Mouse (Mus musculus) midbrain, embryonic 11.5 days (tissue): ENCODE results near the gene Ppfia2. TPM values are rescaled to one million over a fixed set of nuclear protein-coding genes. Genes with fewer than 3 reads are reported as not detected.

Experiments used
- ATAC-seq: fragments of 200-750 bp; cut with Nextera tagmentation; 2 replicates; pipeline ENCODE4 v1.8.0; 2017; ENCODE audit warnings: moderate TSS enrichment, moderate library complexity; ENCODE audit not compliant: low FRiP score
- DNase-seq: peaks from one replicate; pipeline ENCODE4 v3.0.0; 2015; ENCODE audit warnings: low spot score; ENCODE audit errors: missing footprints
- H3K27ac ChIP-seq: fragments of 300-500 bp; sonication (generic); 2 replicates; pipeline ENCODE4 v1.5.1; 2014; ENCODE audit warnings: low read depth, low read length
- H3K27me3 ChIP-seq: fragments of 300-500 bp; sonication (generic); 2 replicates; pipeline ENCODE4 v1.6.1; 2014; ENCODE audit warnings: mild to moderate bottlenecking, low read length, moderate library complexity, mixed read lengths; ENCODE audit not compliant: control insufficient read depth, insufficient read depth
- H3K36me3 ChIP-seq: fragments of 300-500 bp; sonication (generic); 2 replicates; pipeline ENCODE4 v1.6.1; 2014; ENCODE audit warnings: mild to moderate bottlenecking, low read length, moderate library complexity, mixed read lengths; ENCODE audit not compliant: control insufficient read depth, insufficient read depth
- H3K4me1 ChIP-seq: fragments of 300-500 bp; sonication (generic); 2 replicates; pipeline ENCODE4 v1.6.1; 2014; ENCODE audit warnings: low read length; ENCODE audit not compliant: control insufficient read depth, insufficient read depth
- H3K4me2 ChIP-seq: fragments of 300-500 bp; sonication (generic); 2 replicates; pipeline ENCODE4 v1.6.1; 2014; ENCODE audit warnings: mild to moderate bottlenecking, moderate library complexity
- H3K4me3 ChIP-seq: fragments of 300-500 bp; sonication (generic); 2 replicates; pipeline ENCODE4 v1.5.1; 2014; ENCODE audit warnings: low read depth, low read length
- H3K9ac ChIP-seq: fragments of 300-500 bp; sonication (generic); 2 replicates; pipeline ENCODE4 v1.6.1; 2014; ENCODE audit warnings: low read length
- H3K9me3 ChIP-seq: fragments of 300-500 bp; sonication (generic); 2 replicates; pipeline ENCODE4 v1.6.1; 2016; ENCODE audit warnings: low read length; ENCODE audit not compliant: control insufficient read depth
- WGBS: fragments of 180-500 bp; shearing (Covaris S2); extraction: QIAGEN DNeasy Blood & Tissue Kit; methylation state at CpG from one replicate; pipeline ENCODE4 v1.1.7; 2014; 5-methylcytosine and 5-hydroxymethylcytosine counted together
- polyA plus RNA-seq: library from polyadenylated mRNA; unstranded; fragments of >200 nt; fragmentation: Nextera tagmentation; extraction: Ambion mirVana; gene quantifications from 2 replicates; pipeline ENCODE4 v1.2.1, GENCODE M21; 2014

Ppfia2 gene
- polyA plus RNA-seq, 1 experiment from 2014 or later: 7.6 TPM

- ATAC-seq: no peak
- no peak overlapping the region for H3K9ac ChIP-seq
- no peak overlapping the region for H3K4me2 ChIP-seq
- DNase-seq: no peak
- H3K27me3 ChIP-seq: no peaks in the 10 kb centered on the region
- no peaks in the 10 kb centered on the region for H3K36me3 ChIP-seq
- H3K4me1 ChIP-seq: no peaks in the 10 kb centered on the region
- H3K9me3 ChIP-seq: no peaks in the 10 kb centered on the region
- H3K4me3 ChIP-seq: no peak overlapping the region
- WGBS: 76% methylated on average over 3 of the region's 3 CpGs
- H3K27ac ChIP-seq: no peak overlapping the region
Measured at GRCm38 (mm10) chr10:106738190-106738589, 268.1 kb downstream of the Ppfia2 start.

DNA sequence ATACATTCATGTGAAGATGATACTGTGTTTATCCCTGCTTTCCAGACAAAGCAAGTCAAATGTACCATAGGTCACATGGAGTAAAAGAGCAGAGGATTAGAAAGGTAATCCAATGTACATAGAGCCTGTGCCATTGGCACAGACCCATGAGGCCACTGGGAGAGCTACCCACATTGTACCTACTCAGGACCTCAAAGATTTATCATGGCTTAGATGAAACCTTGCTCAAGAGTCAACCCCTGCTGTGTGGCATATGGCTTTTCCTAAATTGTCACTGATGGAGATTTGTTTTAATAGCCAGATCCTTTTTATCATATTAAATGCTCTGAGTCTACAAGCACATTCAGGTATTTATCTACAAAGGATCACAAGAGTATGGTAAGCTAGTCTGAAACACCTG is 274.8 kb downstream of the Ppfia2 start:
- no peak for DNase-seq
- no peaks in the 10 kb centered on the region for H3K4me1 ChIP-seq
- no peak for ATAC-seq

DNA sequence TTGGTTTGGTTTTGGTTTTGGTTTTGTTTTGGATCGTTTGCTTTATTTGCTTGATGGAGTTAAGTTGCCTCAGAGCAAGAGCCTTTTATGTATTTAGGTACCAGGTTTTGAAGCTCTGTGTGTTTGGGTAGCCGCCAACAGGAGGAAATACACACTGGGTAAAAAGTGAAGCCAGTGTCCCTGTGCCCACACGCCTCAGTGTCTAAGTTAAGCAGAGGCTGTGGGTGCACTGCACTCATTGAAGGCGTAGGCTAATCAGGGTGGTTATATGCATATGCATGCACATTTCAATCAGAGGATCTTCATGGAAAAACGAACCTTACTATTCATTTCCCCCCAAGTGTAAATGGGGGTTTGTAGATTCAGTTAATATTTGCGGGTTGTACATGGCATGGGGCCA is 290.9 kb downstream of the Ppfia2 start:
- Histone ChIP-seq H3K9me3 (no peaks in the 10 kb centered on the region), H3K27ac (no peak overlapping the region), H3K4me3 (no peak overlapping the region), H3K27me3 (no peaks in the 10 kb centered on the region), H3K36me3 (no peaks in the 10 kb centered on the region), H3K4me2 (no peak overlapping the region), H3K9ac (no peak overlapping the region), H3K4me1 (no peaks in the 10 kb centered on the region)
- no peak for DNase-seq
- no peak for ATAC-seq
- 86% methylated on average over 6 of the region's 6 CpGs for WGBS

More for the DNA sequence above, 274.8 kb downstream of the Ppfia2 start:
- H3K9ac ChIP-seq: no peak overlapping the region
- H3K4me3 ChIP-seq: no peak overlapping the region
- no peaks in the 10 kb centered on the region for H3K27me3 ChIP-seq
- H3K9me3 ChIP-seq: no peaks in the 10 kb centered on the region
- no peaks in the 10 kb centered on the region for H3K36me3 ChIP-seq
- H3K4me2 ChIP-seq: no peak overlapping the region
- no peak overlapping the region for H3K27ac ChIP-seq

DNA sequence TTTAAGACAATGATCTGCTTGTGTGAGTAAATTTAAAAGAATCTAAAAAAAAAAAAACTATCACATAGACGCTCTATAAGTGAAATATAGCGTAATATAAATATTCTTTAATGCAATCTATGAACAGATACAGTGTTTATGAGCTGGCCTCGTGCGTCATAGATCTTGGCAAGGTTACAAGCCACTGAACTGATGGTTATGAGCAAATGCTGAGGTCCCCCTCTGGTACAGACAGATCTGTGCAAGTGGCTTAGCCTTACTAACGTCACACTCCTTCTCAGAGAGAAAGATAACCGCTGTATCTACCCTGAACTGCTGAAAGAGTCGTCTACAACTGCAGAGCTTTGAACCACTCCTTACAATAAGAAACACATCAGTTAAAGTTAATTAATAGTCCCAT is 293.6 kb downstream of the Ppfia2 start:
- ATAC-seq: no peak
- no peaks in the 10 kb centered on the region for H3K36me3 ChIP-seq
- 83% methylated on average over 7 of the region's 7 CpGs for WGBS
- H3K9ac ChIP-seq: no peak overlapping the region
- H3K27me3 ChIP-seq: no peaks in the 10 kb centered on the region
- no peaks in the 10 kb centered on the region for H3K4me1 ChIP-seq
- no peak for DNase-seq
- no peak overlapping the region for H3K4me2 ChIP-seq
- H3K9me3 ChIP-seq: no peaks in the 10 kb centered on the region
- no peak overlapping the region for H3K27ac ChIP-seq
- H3K4me3 ChIP-seq: no peak overlapping the region

DNA sequence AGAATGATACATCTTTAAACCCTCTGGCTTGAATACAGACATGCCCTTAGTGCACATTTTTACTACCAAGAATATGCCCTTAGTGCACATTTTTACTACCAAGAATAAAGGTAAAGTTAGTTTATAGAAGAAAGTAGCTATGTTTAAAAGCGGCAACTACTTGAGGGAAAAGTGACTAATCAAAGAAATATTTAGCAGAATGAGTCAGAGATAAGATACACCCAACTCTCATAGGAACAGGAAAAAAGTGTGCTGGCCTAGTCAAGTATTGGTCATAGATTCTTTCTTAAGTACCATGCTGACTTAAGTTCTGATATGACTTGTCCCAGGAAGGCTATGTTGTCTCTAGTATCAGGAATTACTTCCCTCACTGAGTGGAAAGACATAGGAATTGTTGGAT is 305.4 kb downstream of the Ppfia2 start:
- Histone ChIP-seq H3K9me3 (no peaks in the 10 kb centered on the region), H3K4me1 (no peaks in the 10 kb centered on the region), H3K4me2 (no peak overlapping the region), H3K9ac (no peak overlapping the region), H3K4me3 (no peak overlapping the region), H3K36me3 (no peaks in the 10 kb centered on the region), H3K27ac (no peak overlapping the region), H3K27me3 (no peaks in the 10 kb centered on the region)
- ATAC-seq: no peak
- DNase-seq: no peak
- 88% methylated on average over 1 of the region's 1 CpGs for WGBS

DNA sequence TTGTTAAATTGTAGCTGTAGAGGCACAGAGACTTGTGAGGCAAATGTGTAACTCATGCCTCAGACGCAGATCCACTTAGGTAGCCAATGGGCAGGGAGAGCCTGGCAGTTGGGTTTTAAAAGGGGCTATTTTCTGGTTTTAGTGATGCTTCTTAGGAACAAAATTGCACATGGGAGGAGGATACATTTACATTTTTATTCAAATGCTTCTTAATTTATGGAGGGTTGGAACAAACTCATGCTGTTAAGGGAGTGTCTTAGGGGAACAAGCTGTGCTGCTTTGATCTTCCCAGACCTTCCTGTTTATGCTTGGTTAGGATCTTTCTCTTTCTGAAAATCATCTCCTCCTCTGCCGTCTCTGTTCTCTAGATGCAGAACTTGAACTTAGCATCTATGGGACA is 345.3 kb downstream of the Ppfia2 start:
- DNase-seq (no peak), ATAC-seq (no peak)
- Histone ChIP-seq H3K4me2 (no peak overlapping the region), H3K4me1 (no peaks in the 10 kb centered on the region), H3K27me3 (no peaks in the 10 kb centered on the region), H3K9me3 (no peaks in the 10 kb centered on the region), H3K36me3 (no peaks in the 10 kb centered on the region), H3K9ac (no peak overlapping the region), H3K27ac (no peak overlapping the region), H3K4me3 (no peak overlapping the region)
- WGBS: 51% methylated on average over 2 of the region's 2 CpGs

DNA sequence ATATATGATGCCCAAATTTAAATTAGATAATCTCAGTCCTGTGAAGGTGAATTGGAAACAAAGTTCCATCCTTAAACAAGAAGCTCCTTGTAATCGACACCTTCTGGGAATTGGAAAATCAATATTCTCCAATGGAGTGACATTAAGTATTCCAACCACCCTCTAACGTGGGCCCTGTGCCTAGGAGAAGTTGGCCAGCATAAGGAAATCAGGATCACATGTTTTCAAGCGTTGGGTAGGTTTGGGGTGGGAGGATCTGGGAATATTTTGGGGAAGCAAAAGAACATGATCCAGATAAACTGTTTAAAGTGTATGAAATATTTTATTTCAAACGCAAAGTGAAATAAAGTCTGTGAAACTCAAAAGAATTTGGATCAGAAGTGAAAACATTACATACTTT is 348.2 kb downstream of the Ppfia2 start:
- no peak for ATAC-seq

GRCm38 (mm10) chr10:106824215-106824614 is 354.1 kb downstream of the Ppfia2 start:
- H3K36me3 ChIP-seq: no peaks in the 10 kb centered on the region
- H3K9ac ChIP-seq: no peak overlapping the region
- H3K9me3 ChIP-seq: no peaks in the 10 kb centered on the region
- no peaks in the 10 kb centered on the region for H3K27me3 ChIP-seq
- no peaks in the 10 kb centered on the region for H3K4me1 ChIP-seq
- no peak for ATAC-seq
- no peak overlapping the region for H3K4me2 ChIP-seq
- DNase-seq: no peak
- WGBS: 88% methylated on average over 1 of the region's 1 CpGs
- H3K27ac ChIP-seq: no peak overlapping the region
- H3K4me3 ChIP-seq: no peak overlapping the region

More for the DNA sequence above, 348.2 kb downstream of the Ppfia2 start:
- Histone ChIP-seq H3K4me2 (no peak overlapping the region), H3K36me3 (no peaks in the 10 kb centered on the region), H3K9me3 (no peaks in the 10 kb centered on the region), H3K27me3 (no peaks in the 10 kb centered on the region), H3K4me3 (no peak overlapping the region), H3K27ac (no peak overlapping the region), H3K9ac (no peak overlapping the region), H3K4me1 (no peaks in the 10 kb centered on the region)
- WGBS: 82% methylated on average over 4 of the region's 4 CpGs
- DNase-seq: no peak

DNA sequence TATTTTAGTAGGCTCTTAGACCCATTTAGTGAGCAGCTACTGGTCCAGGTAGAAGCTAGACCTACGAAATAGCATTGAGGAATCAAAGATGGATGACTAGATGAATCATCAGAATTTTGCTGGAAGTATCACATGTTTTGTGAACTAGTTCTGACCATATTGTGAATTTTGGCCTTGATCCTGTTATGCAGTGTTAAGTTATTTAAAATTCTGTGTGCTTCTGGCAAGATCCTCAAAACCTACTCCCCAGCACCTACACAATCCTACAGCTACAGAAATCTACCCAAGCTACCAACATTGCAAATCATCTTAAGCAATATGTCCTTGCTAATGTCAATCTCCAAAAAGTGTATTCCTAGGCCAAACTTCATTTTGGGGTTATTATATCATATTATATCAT is 368.3 kb downstream of the Ppfia2 start:
- Histone ChIP-seq H3K4me2 (no peak overlapping the region), H3K36me3 (no peaks in the 10 kb centered on the region), H3K27ac (no peak overlapping the region), H3K27me3 (no peaks in the 10 kb centered on the region), H3K4me3 (no peak overlapping the region), H3K9ac (no peak overlapping the region), H3K9me3 (no peaks in the 10 kb centered on the region), H3K4me1 (no peaks in the 10 kb centered on the region)
- WGBS: 74% methylated on average over 1 of the region's 1 CpGs
- DNase-seq (no peak), ATAC-seq (no peak)

- H3K27ac ChIP-seq: no peak overlapping the region
- H3K9me3 ChIP-seq: no peaks in the 10 kb centered on the region
- no peaks in the 10 kb centered on the region for H3K36me3 ChIP-seq
- H3K27me3 ChIP-seq: no peaks in the 10 kb centered on the region
- no peak for DNase-seq
- H3K4me3 ChIP-seq: no peak overlapping the region
- no peak overlapping the region for H3K4me2 ChIP-seq
- H3K4me1 ChIP-seq: no peaks in the 10 kb centered on the region
- no peak for ATAC-seq
- no peak overlapping the region for H3K9ac ChIP-seq
- WGBS: 82% methylated on average over 6 of the region's 6 CpGs
Measured at GRCm38 (mm10) chr10:106858106-106858505, 388.0 kb downstream of the Ppfia2 start.
